Mouse (Mus musculus) ES-E14 (cell line): ENCODE results near the gene Fibp.

Source experiments
- CHD2 ChIP-seq: IDR thresholded peaks from 2 replicates; pipeline ENCODE4 v1.6.1; 2014; ENCODE audit warnings: mild to moderate bottlenecking, low read depth, low read length, inconsistent platforms
- HCFC1 ChIP-seq: IDR thresholded peaks from 2 replicates; pipeline ENCODE4 v1.6.1; 2012; ENCODE audit warnings: low read length, inconsistent platforms, borderline replicate concordance; ENCODE audit not compliant: insufficient read depth
- ZC3H11A ChIP-seq: IDR thresholded peaks from 2 replicates; pipeline ENCODE4 v1.6.1; 2012; ENCODE audit warnings: low read depth, mild to moderate bottlenecking, inconsistent platforms, low read length, borderline replicate concordance

DNA sequence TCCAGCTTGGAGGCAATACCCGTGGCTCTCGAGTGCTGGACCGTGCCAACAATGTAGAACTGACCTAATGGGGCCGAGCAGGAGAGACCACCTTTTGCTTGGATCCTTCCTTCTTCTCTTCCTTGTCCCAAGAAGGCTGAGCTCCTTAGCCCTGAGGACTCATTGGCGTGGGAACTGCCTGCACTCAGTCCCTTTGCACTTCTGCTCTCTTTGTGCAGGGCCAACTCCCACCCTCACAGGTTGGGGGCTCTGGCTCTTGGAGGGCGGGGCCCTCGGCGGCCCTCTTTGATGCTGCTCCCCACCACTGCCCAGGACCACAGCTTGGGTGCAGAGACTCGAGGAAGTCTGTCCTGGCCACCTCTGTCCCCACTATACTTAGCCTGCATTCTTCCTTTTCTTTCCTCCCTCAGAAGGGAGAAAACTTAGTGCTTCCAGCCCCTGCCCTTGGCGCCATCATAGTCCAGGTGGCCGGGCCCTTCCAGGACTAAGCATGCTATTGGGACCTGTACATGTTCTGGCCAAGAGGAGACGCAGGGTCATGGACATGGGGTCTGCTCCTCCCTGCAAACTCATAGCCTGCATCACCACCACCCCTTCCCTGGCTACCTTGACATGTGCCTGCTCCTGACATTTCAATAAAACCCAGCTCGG is 33.6 kb upstream of the Fibp start:
- TF ChIP-seq CHD2, result no peak
- TF ChIP-seq HCFC1, result no peak
- no peak for TF ChIP-seq ZC3H11A
